Mouse (Mus musculus): ENCODE data around the gene Unc93a. TPM values are rescaled to one million over a fixed set of nuclear protein-coding genes. Genes with fewer than 3 reads are reported as not detected.
"Not testable (repeated sequence)": the region's sequence is repeated elsewhere in the genome, so short reads cannot be mapped to it uniquely, and the experiment has no call there.

Gene Unc93a
- polyA plus RNA-seq, 1 experiment from 2014 or later: not detected

DNA sequence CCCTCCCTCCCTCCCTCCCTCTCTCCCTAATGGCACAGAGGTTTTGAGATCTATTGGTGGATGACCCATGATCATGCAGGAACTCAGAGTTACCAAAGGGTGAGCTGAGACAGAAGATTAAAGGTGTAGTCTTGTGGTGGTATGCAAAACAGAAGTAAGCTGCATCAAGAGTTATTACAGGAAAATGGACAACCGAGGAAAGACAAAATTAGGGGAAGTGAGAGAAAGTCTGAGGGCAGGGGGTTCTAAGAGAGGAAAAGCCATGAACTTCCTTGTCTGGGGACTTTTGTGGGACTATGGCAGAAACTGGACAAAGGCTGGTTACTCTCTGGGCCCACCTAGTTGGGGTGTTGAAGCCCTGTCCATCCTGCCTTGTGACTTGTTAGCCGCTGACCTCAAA is 11.1 kb upstream of the Unc93a start:
- not testable (repeated sequence) for H3K27me3 ChIP-seq (ENCODE audit: control insufficient read depth, insufficient read depth, low read depth, low read length); ATAC-seq (ENCODE audit: low read depth); H3K4me2 ChIP-seq (ENCODE audit: low read depth, low read length); H3K27ac ChIP-seq (ENCODE audit: low read length); H3K9me3 ChIP-seq (replicated peaks; ENCODE audit: control insufficient read depth, low read length); H3K36me3 ChIP-seq (ENCODE audit: control insufficient read depth, insufficient read depth); H3K4me1 ChIP-seq (ENCODE audit: control insufficient read depth, low read depth, low read length); H3K9ac ChIP-seq (ENCODE audit: low read depth, low read length); H3K4me3 ChIP-seq (ENCODE audit: low read depth, low read length)
- no CpG with 5 or more reads among the region's 2 CpGs for WGBS (ENCODE audit: insufficient replicate concordance)

GRCm38 (mm10) chr17:13135356-13135755 is 3.7 kb upstream of the Unc93a start:
- H3K4me3 ChIP-seq (ENCODE audit: low read depth, low read length); H3K27ac ChIP-seq (ENCODE audit: low read length); H3K27me3 ChIP-seq (ENCODE audit: control insufficient read depth, insufficient read depth, low read depth, low read length); H3K4me2 ChIP-seq (ENCODE audit: low read depth, low read length); H3K9ac ChIP-seq (ENCODE audit: low read depth, low read length); H3K36me3 ChIP-seq (ENCODE audit: control insufficient read depth, insufficient read depth); H3K9me3 ChIP-seq (replicated peaks; ENCODE audit: control insufficient read depth, low read length); H3K4me1 ChIP-seq (ENCODE audit: control insufficient read depth, low read depth, low read length); ATAC-seq (ENCODE audit: low read depth): not testable (repeated sequence)
- 22% methylated on average over 1 of the region's 6 CpGs for WGBS (ENCODE audit: insufficient replicate concordance)

GRCm38 (mm10) chr17:13132352-13132751 is 742 bp upstream of the Unc93a start:
- 68% methylated on average over 8 of the region's 8 CpGs for WGBS (ENCODE audit: insufficient replicate concordance)

GRCm38 (mm10) chr17:13129737-13130465 is 1.7 kb downstream of the Unc93a start:
- not testable (repeated sequence) for H3K27ac ChIP-seq (ENCODE audit: low read length); H3K4me2 ChIP-seq (ENCODE audit: low read depth, low read length); H3K9ac ChIP-seq (ENCODE audit: low read depth, low read length); H3K27me3 ChIP-seq (ENCODE audit: control insufficient read depth, insufficient read depth, low read depth, low read length); H3K36me3 ChIP-seq (ENCODE audit: control insufficient read depth, insufficient read depth); H3K9me3 ChIP-seq (replicated peaks; ENCODE audit: control insufficient read depth, low read length); H3K4me1 ChIP-seq (ENCODE audit: control insufficient read depth, low read depth, low read length); H3K4me3 ChIP-seq (ENCODE audit: low read depth, low read length)
- WGBS (ENCODE audit: insufficient replicate concordance): 44% methylated on average over 9 of the region's 11 CpGs
- ATAC-seq (ENCODE audit: low read depth): peak; percentile 46

More at GRCm38 (mm10) chr17:13132352-13132751, 742 bp upstream of the Unc93a start:
- H3K9me3 ChIP-seq (replicated peaks; ENCODE audit: control insufficient read depth, low read length); H3K4me3 ChIP-seq (ENCODE audit: low read depth, low read length); H3K36me3 ChIP-seq (ENCODE audit: control insufficient read depth, insufficient read depth); H3K27me3 ChIP-seq (ENCODE audit: control insufficient read depth, insufficient read depth, low read depth, low read length); H3K9ac ChIP-seq (ENCODE audit: low read depth, low read length); H3K4me1 ChIP-seq (ENCODE audit: control insufficient read depth, low read depth, low read length); H3K4me2 ChIP-seq (ENCODE audit: low read depth, low read length); H3K27ac ChIP-seq (ENCODE audit: low read length); ATAC-seq (ENCODE audit: low read depth): not testable (repeated sequence)

DNA sequence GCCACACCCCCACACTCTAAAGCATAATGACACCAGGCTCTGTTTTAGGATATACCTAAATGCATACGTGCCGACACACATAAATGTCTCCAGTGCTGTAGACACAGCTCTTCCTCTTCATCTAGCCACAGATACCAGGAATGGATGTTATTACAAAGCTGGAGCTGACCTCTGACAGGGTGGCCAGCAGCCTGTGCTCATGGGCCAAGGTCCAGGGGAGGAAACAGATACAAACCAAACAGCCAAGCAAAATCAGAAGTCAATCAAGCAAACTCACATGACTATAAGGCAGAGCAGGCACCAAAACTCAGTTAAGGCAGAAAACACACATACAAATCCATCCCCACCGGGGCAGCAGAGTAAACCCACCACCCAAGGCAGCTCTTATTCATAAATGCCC is 2.3 kb downstream of the Unc93a start:
- H3K4me3 ChIP-seq (ENCODE audit: low read depth, low read length); H3K4me1 ChIP-seq (ENCODE audit: control insufficient read depth, low read depth, low read length); H3K27me3 ChIP-seq (ENCODE audit: control insufficient read depth, insufficient read depth, low read depth, low read length); H3K27ac ChIP-seq (ENCODE audit: low read length); H3K36me3 ChIP-seq (ENCODE audit: control insufficient read depth, insufficient read depth); H3K4me2 ChIP-seq (ENCODE audit: low read depth, low read length); H3K9ac ChIP-seq (ENCODE audit: low read depth, low read length); H3K9me3 ChIP-seq (replicated peaks; ENCODE audit: control insufficient read depth, low read length): not testable (repeated sequence)
- WGBS (ENCODE audit: insufficient replicate concordance): no CpG with 5 or more reads among the region's 3 CpGs
- peak; percentile 54 for ATAC-seq (ENCODE audit: low read depth)

GRCm38 (mm10) chr17:13124241-13124640 is 7.4 kb downstream of the Unc93a start:
- ATAC-seq (ENCODE audit: low read depth); H3K4me3 ChIP-seq (ENCODE audit: low read depth, low read length); H3K27me3 ChIP-seq (ENCODE audit: control insufficient read depth, insufficient read depth, low read depth, low read length); H3K4me2 ChIP-seq (ENCODE audit: low read depth, low read length); H3K36me3 ChIP-seq (ENCODE audit: control insufficient read depth, insufficient read depth); H3K4me1 ChIP-seq (ENCODE audit: control insufficient read depth, low read depth, low read length); H3K9me3 ChIP-seq (replicated peaks; ENCODE audit: control insufficient read depth, low read length); H3K27ac ChIP-seq (ENCODE audit: low read length); H3K9ac ChIP-seq (ENCODE audit: low read depth, low read length): not testable (repeated sequence)
- 47% methylated on average over 2 of the region's 3 CpGs for WGBS (ENCODE audit: insufficient replicate concordance)

- not testable (repeated sequence) for H3K4me1 ChIP-seq (ENCODE audit: control insufficient read depth, low read depth, low read length); H3K27ac ChIP-seq (ENCODE audit: low read length); H3K9ac ChIP-seq (ENCODE audit: low read depth, low read length); H3K4me3 ChIP-seq (ENCODE audit: low read depth, low read length); ATAC-seq (ENCODE audit: low read depth); H3K4me2 ChIP-seq (ENCODE audit: low read depth, low read length); H3K9me3 ChIP-seq (replicated peaks; ENCODE audit: control insufficient read depth, low read length); H3K27me3 ChIP-seq (ENCODE audit: control insufficient read depth, insufficient read depth, low read depth, low read length); H3K36me3 ChIP-seq (ENCODE audit: control insufficient read depth, insufficient read depth)
- no CpG with 5 or more reads among the region's 5 CpGs for WGBS (ENCODE audit: insufficient replicate concordance)
These were observed 8.1 kb downstream of the Unc93a start for GRCm38 (mm10) chr17:13123308-13124038.

DNA sequence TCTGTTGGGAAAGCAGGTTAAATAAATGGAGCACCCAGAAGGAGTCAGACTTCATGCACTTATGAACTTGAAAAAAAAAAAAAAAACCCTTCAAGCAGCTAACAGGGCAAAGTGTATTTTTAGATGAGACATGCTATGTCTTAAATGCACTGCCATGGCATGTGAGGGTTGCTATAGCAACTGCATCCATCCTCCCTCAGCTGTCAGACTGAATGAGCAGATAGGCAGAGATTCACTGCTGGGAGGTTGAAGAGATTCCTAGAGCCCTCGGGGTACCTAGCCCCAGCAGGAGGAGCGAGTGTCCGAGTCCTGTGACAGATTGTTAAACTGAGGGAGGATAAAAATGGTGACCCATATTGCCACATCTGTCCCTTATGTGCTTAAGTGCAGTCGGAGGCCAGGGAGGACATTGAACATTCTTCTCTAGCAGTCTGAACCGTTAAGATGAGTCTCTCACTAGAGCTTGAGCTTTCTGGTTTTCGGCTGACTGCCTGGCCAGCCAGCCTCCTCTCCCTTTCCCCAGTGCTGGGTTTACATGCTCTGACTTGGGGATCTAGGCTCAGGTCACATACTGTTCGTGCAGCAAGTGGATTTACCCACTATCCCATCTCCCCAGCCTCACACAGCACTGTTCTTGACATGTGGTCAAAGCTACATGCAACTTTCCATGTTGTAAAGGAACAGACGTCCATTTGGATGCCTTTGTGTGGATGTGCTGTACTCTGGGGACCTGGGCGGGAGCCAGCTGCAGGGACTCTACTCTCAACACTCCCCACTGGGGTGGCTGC is 18.9 kb downstream of the Unc93a start:
- not testable (repeated sequence) for H3K27me3 ChIP-seq (ENCODE audit: control insufficient read depth, insufficient read depth, low read depth, low read length); H3K36me3 ChIP-seq (ENCODE audit: control insufficient read depth, insufficient read depth); H3K27ac ChIP-seq (ENCODE audit: low read length); H3K9ac ChIP-seq (ENCODE audit: low read depth, low read length); H3K9me3 ChIP-seq (replicated peaks; ENCODE audit: control insufficient read depth, low read length); H3K4me3 ChIP-seq (ENCODE audit: low read depth, low read length); H3K4me2 ChIP-seq (ENCODE audit: low read depth, low read length); H3K4me1 ChIP-seq (ENCODE audit: control insufficient read depth, low read depth, low read length); ATAC-seq (ENCODE audit: low read depth)
- WGBS (ENCODE audit: insufficient replicate concordance): 43% methylated on average over 3 of the region's 9 CpGs

DNA sequence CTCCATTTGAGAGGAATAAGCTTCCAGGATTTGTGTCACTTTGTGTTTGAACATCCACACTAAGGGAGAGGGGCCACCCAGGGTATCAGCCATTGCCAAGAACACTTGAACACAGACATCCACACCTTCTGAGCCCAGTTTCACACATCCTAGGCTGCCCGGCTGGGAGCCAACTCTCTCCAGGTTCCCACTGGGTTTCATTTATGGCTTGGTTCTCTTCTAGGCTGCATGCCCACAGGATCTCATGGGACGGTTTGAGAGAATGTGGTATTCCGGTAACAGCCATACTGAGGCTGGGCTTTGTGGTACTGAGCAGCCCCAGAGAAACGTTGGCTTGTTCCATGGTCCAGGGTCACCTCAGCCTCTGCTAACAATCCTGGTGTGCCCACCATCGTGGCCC is 25.0 kb downstream of the Unc93a start:
- WGBS (ENCODE audit: insufficient replicate concordance): 59% methylated on average over 4 of the region's 5 CpGs
- H3K27me3 ChIP-seq (ENCODE audit: control insufficient read depth, insufficient read depth, low read depth, low read length): not testable (repeated sequence)

More for the DNA sequence above, 25.0 kb downstream of the Unc93a start:
- not testable (repeated sequence) for H3K4me3 ChIP-seq (ENCODE audit: low read depth, low read length); H3K4me2 ChIP-seq (ENCODE audit: low read depth, low read length); H3K27ac ChIP-seq (ENCODE audit: low read length); ATAC-seq (ENCODE audit: low read depth); H3K4me1 ChIP-seq (ENCODE audit: control insufficient read depth, low read depth, low read length); H3K9ac ChIP-seq (ENCODE audit: low read depth, low read length); H3K36me3 ChIP-seq (ENCODE audit: control insufficient read depth, insufficient read depth); H3K9me3 ChIP-seq (replicated peaks; ENCODE audit: control insufficient read depth, low read length)
